30 mouse cellular contexts compared by ENCODE assay signal in genomic region chr2:78777589-78777988, GRCm38 (mm10).
"Had no signal": no experiment of that assay in that cellular context is flagged by ENCODE, and none has a peak within 500 bp of the region (broad histone marks: within the 10 kb centered on the region; RNA-seq: fewer than 3 reads in every experiment).

No protein-coding gene starts in this region.

- H3K9ac ChIP-seq: limb, embryonic 12.5 days; limb, embryonic 13.5 days; limb, embryonic 15.5 days; liver, embryonic 12.5 days; liver, embryonic 13.5 days; liver, embryonic 14.5 days; liver, embryonic 15.5 days; liver, postnatal 0 days; lung, embryonic 14.5 days; lung, embryonic 15.5 days; midbrain, embryonic 12.5 days; midbrain, embryonic 13.5 days; midbrain, embryonic 15.5 days had no signal

- H3K4me2 ChIP-seq: limb, embryonic 12.5 days; limb, embryonic 13.5 days; limb, embryonic 15.5 days; liver, embryonic 11.5 days; liver, embryonic 12.5 days; liver, embryonic 13.5 days; liver, embryonic 15.5 days; lung, embryonic 14.5 days; lung, embryonic 15.5 days; midbrain, embryonic 11.5 days; midbrain, embryonic 12.5 days; midbrain, embryonic 13.5 days; midbrain, embryonic 15.5 days had no signal

- H3K27ac ChIP-seq: left cerebral cortex, adult 2 months; limb, embryonic 10.5 days; limb, embryonic 12.5 days; limb, embryonic 13.5 days; limb, embryonic 15.5 days; liver, embryonic 12.5 days; liver, embryonic 13.5 days; liver, embryonic 14.5 days; liver, embryonic 15.5 days; lung, embryonic 15.5 days; macrophage; midbrain, embryonic 10.5 days; midbrain, embryonic 12.5 days; midbrain, embryonic 13.5 days; midbrain, embryonic 15.5 days had no signal

- H3K4me1 ChIP-seq: limb, embryonic 10.5 days; limb, embryonic 12.5 days; limb, embryonic 13.5 days; limb, embryonic 15.5 days; liver, embryonic 12.5 days; liver, embryonic 13.5 days; liver, embryonic 15.5 days; lung, embryonic 15.5 days; megakaryocyte, embryonic 14.5 days; midbrain, embryonic 10.5 days; midbrain, embryonic 12.5 days; midbrain, embryonic 13.5 days; midbrain, embryonic 15.5 days had no signal

- H3K9me3 ChIP-seq: limb, embryonic 10.5 days; limb, embryonic 12.5 days; limb, embryonic 13.5 days; limb, embryonic 15.5 days; liver, embryonic 12.5 days; liver, embryonic 13.5 days; liver, embryonic 15.5 days; lung, embryonic 15.5 days; megakaryocyte, embryonic 14.5 days; midbrain, embryonic 10.5 days; midbrain, embryonic 12.5 days; midbrain, embryonic 13.5 days; midbrain, embryonic 15.5 days had no signal

- H3K4me3 ChIP-seq: left cerebral cortex, adult 2 months; limb, embryonic 10.5 days; limb, embryonic 12.5 days; limb, embryonic 13.5 days; limb, embryonic 15.5 days; liver, embryonic 12.5 days; liver, embryonic 13.5 days; liver, embryonic 15.5 days; lung, embryonic 15.5 days; megakaryocyte, embryonic 14.5 days; midbrain, embryonic 10.5 days; midbrain, embryonic 12.5 days; midbrain, embryonic 13.5 days; midbrain, embryonic 15.5 days; myocyte had no signal

- H3K27me3 ChIP-seq: limb, embryonic 12.5 days; limb, embryonic 13.5 days; limb, embryonic 15.5 days; liver, embryonic 12.5 days; liver, embryonic 13.5 days; liver, embryonic 15.5 days; lung, embryonic 15.5 days; megakaryocyte, embryonic 14.5 days; midbrain, embryonic 12.5 days; midbrain, embryonic 13.5 days; midbrain, embryonic 15.5 days had no signal

- H3K36me3 ChIP-seq: limb, embryonic 10.5 days; limb, embryonic 12.5 days; limb, embryonic 13.5 days; limb, embryonic 15.5 days; liver, embryonic 12.5 days; liver, embryonic 13.5 days; liver, embryonic 15.5 days; lung, embryonic 15.5 days; midbrain, embryonic 10.5 days; midbrain, embryonic 12.5 days; midbrain, embryonic 13.5 days; midbrain, embryonic 15.5 days had no signal

- DNase-seq: left cerebral cortex, postnatal 4 days; liver; liver, embryonic 13.5 days; liver, postnatal 0 days; lung, adult 18-20 months; lung, adult 2 months; lung, embryonic 14.5 days; lung, postnatal 10 days; lung, postnatal 14 days; lung, postnatal 36 days; lung, postnatal 4 days; midbrain, embryonic 14.5 days had no signal
